Mouse (Mus musculus): ENCODE measurements around the gene Rps6ka1. TPM values are rescaled to one million over a fixed set of nuclear protein-coding genes. Genes with fewer than 3 reads are reported as not detected.
A peak's percentile ranks its signal among the peaks of the same experiment; 100 is the strongest.

Gene Rps6ka1
- polyA plus RNA-seq, 1 experiment from 2014 or later = 148 TPM

GRCm38 (mm10) chr4:133900352-133900751 is 12.8 kb upstream of the Rps6ka1 start:
- H3K36me3 ChIP-seq (ENCODE audit: control insufficient read depth, insufficient read depth, low read length) = no peaks in the 10 kb centered on the region
- WGBS = 91% methylated on average over 6 of the region's 6 CpGs
- no peak for ATAC-seq
- no peak overlapping the region for H3K4me3 ChIP-seq (ENCODE audit: low read length)
- no peak overlapping the region for H3K27ac ChIP-seq (ENCODE audit: low read length)
- no peaks in the 10 kb centered on the region for H3K9me3 ChIP-seq (ENCODE audit: control insufficient read depth, low read length)
- H3K4me1 ChIP-seq (ENCODE audit: control insufficient read depth, insufficient read depth, low read length) = peaks cover 12% of the 10 kb centered on the region; the same call in 1 of the 2 replicates
- no peaks in the 10 kb centered on the region for H3K27me3 ChIP-seq (replicated peaks; ENCODE audit: control insufficient read depth, insufficient read depth, low read length)
- no peak overlapping the region for H3K4me2 ChIP-seq (ENCODE audit: low read depth, low read length)
- H3K9ac ChIP-seq (ENCODE audit: low read depth, low read length) = no peak overlapping the region

- Histone ChIP-seq H3K9me3 (ENCODE audit: control insufficient read depth, low read length) (no peaks in the 10 kb centered on the region), H3K4me2 (ENCODE audit: low read depth, low read length) (no peak overlapping the region), H3K4me3 (ENCODE audit: low read length) (no peak overlapping the region), H3K36me3 (ENCODE audit: control insufficient read depth, insufficient read depth, low read length) (no peaks in the 10 kb centered on the region), H3K4me1 (ENCODE audit: control insufficient read depth, insufficient read depth, low read length) (peaks cover 12% of the 10 kb centered on the region; the same call in 1 of the 2 replicates), H3K27me3 (replicated peaks; ENCODE audit: control insufficient read depth, insufficient read depth, low read length) (no peaks in the 10 kb centered on the region), H3K9ac (ENCODE audit: low read depth, low read length) (no peak overlapping the region), H3K27ac (ENCODE audit: low read length) (0 out of 2 replicates have a peak overlapping the region, but pooled peaks have one; percentile 27)
- no peak for ATAC-seq
- WGBS = 46% methylated on average over 9 of the region's 9 CpGs
These were observed 11.7 kb upstream of the Rps6ka1 start for GRCm38 (mm10) chr4:133899241-133899800.

- H3K27me3 ChIP-seq (replicated peaks; ENCODE audit: control insufficient read depth, insufficient read depth, low read length) = no peaks in the 10 kb centered on the region
- WGBS = 22% methylated on average over 6 of the region's 6 CpGs
- no peak overlapping the region for H3K4me2 ChIP-seq (ENCODE audit: low read depth, low read length)
- H3K4me1 ChIP-seq (ENCODE audit: control insufficient read depth, insufficient read depth, low read length) = peaks cover 12% of the 10 kb centered on the region; the same call in 1 of the 2 replicates
- H3K9ac ChIP-seq (ENCODE audit: low read depth, low read length) = no peak overlapping the region; the same call in 1 of the 2 replicates
- 0 out of 2 replicates have a peak, but pooled peaks have one; percentile 29 for ATAC-seq
- H3K9me3 ChIP-seq (ENCODE audit: control insufficient read depth, low read length) = no peaks in the 10 kb centered on the region
- no peak overlapping the region for H3K4me3 ChIP-seq (ENCODE audit: low read length)
- no peaks in the 10 kb centered on the region for H3K36me3 ChIP-seq (ENCODE audit: control insufficient read depth, insufficient read depth, low read length)
- H3K27ac ChIP-seq (ENCODE audit: low read length) = no peak overlapping the region
These were observed 10.6 kb upstream of the Rps6ka1 start for GRCm38 (mm10) chr4:133898151-133898550.

GRCm38 (mm10) chr4:133897431-133897891 is 9.9 kb upstream of the Rps6ka1 start:
- Histone ChIP-seq H3K27ac (ENCODE audit: low read length) (peak overlapping the region; percentile 62), H3K9me3 (ENCODE audit: control insufficient read depth, low read length) (no peaks in the 10 kb centered on the region), H3K4me1 (ENCODE audit: control insufficient read depth, insufficient read depth, low read length) (peaks cover 12% of the 10 kb centered on the region; the same call in 1 of the 2 replicates), H3K9ac (ENCODE audit: low read depth, low read length) (peak overlapping the region; percentile 44), H3K27me3 (replicated peaks; ENCODE audit: control insufficient read depth, insufficient read depth, low read length) (no peaks in the 10 kb centered on the region), H3K4me2 (ENCODE audit: low read depth, low read length) (no peak overlapping the region), H3K4me3 (ENCODE audit: low read length) (no peak overlapping the region), H3K36me3 (ENCODE audit: control insufficient read depth, insufficient read depth, low read length) (no peaks in the 10 kb centered on the region)
- peak; percentile 80 for ATAC-seq
- WGBS = 63% methylated on average over 11 of the region's 11 CpGs

GRCm38 (mm10) chr4:133896984-133897383 is 9.4 kb upstream of the Rps6ka1 start:
- Histone ChIP-seq H3K4me3 (ENCODE audit: low read length) (no peak overlapping the region), H3K27me3 (replicated peaks; ENCODE audit: control insufficient read depth, insufficient read depth, low read length) (no peaks in the 10 kb centered on the region), H3K4me1 (ENCODE audit: control insufficient read depth, insufficient read depth, low read length) (peaks cover 12% of the 10 kb centered on the region; the same call in 1 of the 2 replicates), H3K36me3 (ENCODE audit: control insufficient read depth, insufficient read depth, low read length) (no peaks in the 10 kb centered on the region), H3K9me3 (ENCODE audit: control insufficient read depth, low read length) (no peaks in the 10 kb centered on the region), H3K27ac (ENCODE audit: low read length) (peak overlapping the region; percentile 33; the same call in 1 of the 2 replicates), H3K9ac (ENCODE audit: low read depth, low read length) (no peak overlapping the region), H3K4me2 (ENCODE audit: low read depth, low read length) (no peak overlapping the region)
- WGBS = 79% methylated on average over 1 of the region's 1 CpGs
- ATAC-seq = no peak

DNA sequence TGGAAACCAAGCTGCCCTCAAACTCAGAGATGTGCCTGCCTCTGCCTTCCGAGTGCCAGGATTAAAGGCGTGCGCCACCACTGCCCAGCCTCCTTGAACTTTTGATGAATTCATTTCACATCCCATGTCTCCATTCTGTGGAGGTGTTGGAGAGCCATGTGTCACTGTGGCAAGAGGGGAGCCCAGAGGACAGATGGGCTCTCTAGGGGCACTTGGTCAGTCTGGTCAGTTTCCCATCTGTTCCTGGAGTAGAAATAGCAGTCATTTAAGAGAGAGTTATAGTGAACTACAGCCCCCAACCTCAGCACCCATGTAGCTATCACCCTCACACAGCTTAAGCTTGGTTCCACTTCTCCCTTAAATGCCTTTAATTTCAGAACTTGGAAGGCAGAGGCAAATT is 8.4 kb upstream of the Rps6ka1 start:
- Histone ChIP-seq H3K36me3 (ENCODE audit: control insufficient read depth, insufficient read depth, low read length) (no peaks in the 10 kb centered on the region), H3K9ac (ENCODE audit: low read depth, low read length) (no peak overlapping the region), H3K4me2 (ENCODE audit: low read depth, low read length) (no peak overlapping the region), H3K27ac (ENCODE audit: low read length) (no peak overlapping the region), H3K4me3 (ENCODE audit: low read length) (no peak overlapping the region), H3K27me3 (replicated peaks; ENCODE audit: control insufficient read depth, insufficient read depth, low read length) (no peaks in the 10 kb centered on the region), H3K4me1 (ENCODE audit: control insufficient read depth, insufficient read depth, low read length) (peaks cover 12% of the 10 kb centered on the region; the same call in 1 of the 2 replicates), H3K9me3 (ENCODE audit: control insufficient read depth, low read length) (no peaks in the 10 kb centered on the region)
- ATAC-seq = no peak
- 91% methylated on average over 3 of the region's 3 CpGs for WGBS

- H3K9ac ChIP-seq (ENCODE audit: low read depth, low read length) = peak overlapping the region; percentile 93
- H3K9me3 ChIP-seq (ENCODE audit: control insufficient read depth, low read length) = no peaks in the 10 kb centered on the region
- H3K4me2 ChIP-seq (ENCODE audit: low read depth, low read length) = peak overlapping the region; percentile 65
- H3K27me3 ChIP-seq (replicated peaks; ENCODE audit: control insufficient read depth, insufficient read depth, low read length) = no peaks in the 10 kb centered on the region
- peaks cover 21% of the 10 kb centered on the region for H3K4me1 ChIP-seq (ENCODE audit: control insufficient read depth, insufficient read depth, low read length)
- peak; percentile 62 for ATAC-seq
- peak overlapping the region; percentile 95 for H3K27ac ChIP-seq (ENCODE audit: low read length)
- WGBS = 0% methylated on average over 30 of the region's 32 CpGs
- peak overlapping the region; percentile 85 for H3K4me3 ChIP-seq (ENCODE audit: low read length)
- H3K36me3 ChIP-seq (ENCODE audit: control insufficient read depth, insufficient read depth, low read length) = no peaks in the 10 kb centered on the region
These were observed 348 bp downstream of the Rps6ka1 start for GRCm38 (mm10) chr4:133887249-133887648.

DNA sequence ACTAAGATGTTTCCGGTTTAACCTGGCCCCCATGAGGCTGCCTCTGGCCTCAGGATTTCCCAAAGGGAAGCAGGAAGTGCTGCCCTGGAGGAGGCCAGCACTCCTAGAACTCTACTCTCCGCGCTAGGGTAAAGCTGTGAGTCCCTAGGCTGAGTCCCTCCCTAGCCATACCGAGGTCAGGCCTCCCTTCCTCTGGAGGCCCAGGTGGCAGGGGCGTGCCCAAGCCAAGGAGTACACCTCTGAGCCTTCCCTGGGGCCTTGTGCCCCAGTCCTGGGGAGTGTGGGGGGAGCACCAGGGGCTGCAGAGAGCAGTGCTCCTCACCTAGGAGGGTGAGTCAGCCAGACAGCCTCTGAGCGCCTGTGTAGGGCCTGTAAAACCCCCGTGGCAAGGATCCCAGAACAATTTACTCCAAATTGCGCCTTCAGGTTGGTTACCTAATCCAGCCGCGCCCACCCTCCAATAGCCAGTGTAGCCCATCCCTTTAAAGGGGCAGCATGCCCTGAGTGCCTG is 1.6 kb downstream of the Rps6ka1 start:
- no peaks in the 10 kb centered on the region for H3K27me3 ChIP-seq (replicated peaks; ENCODE audit: control insufficient read depth, insufficient read depth, low read length)
- H3K4me2 ChIP-seq (ENCODE audit: low read depth, low read length) = peak overlapping the region; percentile 65
- H3K9ac ChIP-seq (ENCODE audit: low read depth, low read length) = peak overlapping the region; percentile 93
- H3K36me3 ChIP-seq (ENCODE audit: control insufficient read depth, insufficient read depth, low read length) = no peaks in the 10 kb centered on the region
- peak overlapping the region; percentile 85 for H3K4me3 ChIP-seq (ENCODE audit: low read length)
- H3K27ac ChIP-seq (ENCODE audit: low read length) = peak overlapping the region; percentile 95
- no peaks in the 10 kb centered on the region for H3K9me3 ChIP-seq (ENCODE audit: control insufficient read depth, low read length)
- H3K4me1 ChIP-seq (ENCODE audit: control insufficient read depth, insufficient read depth, low read length) = peaks cover 30% of the 10 kb centered on the region
- peak; percentile 90 for ATAC-seq
- WGBS = 16% methylated on average over 10 of the region's 10 CpGs

GRCm38 (mm10) chr4:133885331-133885730 is 2.3 kb downstream of the Rps6ka1 start:
- no peaks in the 10 kb centered on the region for H3K36me3 ChIP-seq (ENCODE audit: control insufficient read depth, insufficient read depth, low read length)
- H3K9me3 ChIP-seq (ENCODE audit: control insufficient read depth, low read length) = no peaks in the 10 kb centered on the region
- 49% methylated on average over 4 of the region's 4 CpGs for WGBS
- H3K4me3 ChIP-seq (ENCODE audit: low read length) = peak overlapping the region; percentile 85
- peaks cover 37% of the 10 kb centered on the region for H3K4me1 ChIP-seq (ENCODE audit: control insufficient read depth, insufficient read depth, low read length)
- peak overlapping the region; percentile 95 for H3K27ac ChIP-seq (ENCODE audit: low read length)
- peak overlapping the region; percentile 65 for H3K4me2 ChIP-seq (ENCODE audit: low read depth, low read length)
- H3K9ac ChIP-seq (ENCODE audit: low read depth, low read length) = peak overlapping the region; percentile 93
- no peaks in the 10 kb centered on the region for H3K27me3 ChIP-seq (replicated peaks; ENCODE audit: control insufficient read depth, insufficient read depth, low read length)
- no peak for ATAC-seq

All from intestine, embryonic 16.5 days (tissue).